18 mouse cellular contexts compared by ENCODE assay signal in the genomic region with DNA sequence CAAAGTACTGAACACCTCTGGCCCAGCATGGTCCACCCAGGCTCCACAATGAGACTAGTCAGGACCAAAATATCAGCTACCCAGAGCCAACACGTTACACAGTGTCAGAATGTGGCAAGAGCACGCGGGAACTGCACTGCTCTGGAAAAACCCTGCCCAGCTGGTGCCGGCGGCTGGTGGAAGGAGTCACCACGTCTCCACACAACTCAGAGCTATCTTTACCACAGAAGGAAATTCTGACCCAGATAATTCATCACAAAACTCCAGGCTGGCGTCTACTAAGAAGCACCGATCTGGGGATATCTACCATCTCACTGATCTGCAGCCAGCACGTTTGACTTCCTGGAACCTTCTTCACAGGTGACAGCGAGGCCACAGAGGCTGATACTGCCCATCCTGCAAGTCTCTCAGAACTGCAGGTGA. TPM values are rescaled to one million over a fixed set of nuclear protein-coding genes. Genes with fewer than 3 reads are reported as not detected.
DNase-seq lines count a peak whose midpoint lies in the region; ATAC-seq and TF ChIP-seq lines count a peak whose summit lies in the region.
"Had no signal": no experiment of that assay in that cellular context is flagged by ENCODE, and none has a peak within 500 bp of the region (broad histone marks: within the 10 kb centered on the region; RNA-seq: fewer than 3 reads in every experiment).

No protein-coding gene starts in this region.

- H3K27ac ChIP-seq in lung, postnatal 0 days (ENCODE audit: low read length), result no peak overlapping the region
- H3K27ac ChIP-seq: embryonic facial prominence, embryonic 13.5 days; forebrain, embryonic 10.5 days; heart, embryonic 15.5 days; hindbrain, embryonic 14.5 days; kidney, embryonic 15.5 days; layer of hippocampus, adult 2 months; macrophage had no signal

- no peak for TF ChIP-seq EP300 in lung, postnatal 0 days (IDR thresholded peaks at IDR 0.05)

- H3K4me1 ChIP-seq in lung, postnatal 0 days (ENCODE audit: insufficient read depth, low read depth, low read length), result peaks cover 5% of the 10 kb centered on the region; the same call in 1 of the 2 replicates

- DNase-seq in layer of hippocampus, adult 9-11 months, result peak; percentile 37
- DNase-seq in layer of hippocampus, adult 8-10 months (ENCODE audit: low spot score in 2 of 2), result no peak
- DNase-seq in 416B (ENCODE audit: low read depth), result peak; percentile 89
- peak; percentile 62 for DNase-seq in CD4-positive helper T cell, adult 2 months (ENCODE audit: low read depth, low spot score)
- no peak for DNase-seq in adrenal gland, postnatal 14 days
- no peak for DNase-seq in lung, postnatal 0 days (ENCODE audit: low spot score)
- DNase-seq: adrenal gland, postnatal 36 days; gastrocnemius, postnatal 10 days; lung, adult 18-20 months; right cerebral cortex, postnatal 25 days had no signal

- ATAC-seq in inflammation-experienced regulatory T-cells, adult 6 months, result peak; percentile 38
- ATAC-seq in lung, postnatal 0 days, result no peak

- H3K9me3 ChIP-seq in lung, postnatal 0 days (ENCODE audit: low read length), result no peaks in the 10 kb centered on the region
- H3K9me3 ChIP-seq: embryonic facial prominence, embryonic 13.5 days; forebrain, embryonic 10.5 days; heart, embryonic 15.5 days; kidney, embryonic 15.5 days had no signal

- no peak for TF ChIP-seq CTCF in lung, postnatal 0 days (IDR thresholded peaks at IDR 0.05)

- 71% methylated on average over 10 of the region's 10 CpGs for WGBS in lung, postnatal 0 days

- H3K27me3 ChIP-seq in lung, postnatal 0 days (replicated peaks; ENCODE audit: insufficient read depth, low read length), result no peaks in the 10 kb centered on the region
- H3K27me3 ChIP-seq: embryonic facial prominence, embryonic 13.5 days; heart, embryonic 15.5 days; kidney, embryonic 15.5 days had no signal

- no peak overlapping the region for H3K4me2 ChIP-seq in lung, postnatal 0 days (replicated peaks; ENCODE audit: low read depth, low read length)
- H3K4me2 ChIP-seq: embryonic facial prominence, embryonic 13.5 days; heart, embryonic 15.5 days; hindbrain, embryonic 14.5 days; kidney, embryonic 15.5 days had no signal

- H3K4me3 ChIP-seq in lung, postnatal 0 days (ENCODE audit: low read depth, low read length), result no peak overlapping the region
- H3K4me3 ChIP-seq: embryonic facial prominence, embryonic 13.5 days; forebrain, embryonic 10.5 days; heart, embryonic 15.5 days; kidney, embryonic 15.5 days; layer of hippocampus, adult 2 months had no signal

- no peak overlapping the region for H3K9ac ChIP-seq in lung, postnatal 0 days (replicated peaks; ENCODE audit: low read depth)
- H3K9ac ChIP-seq: heart, embryonic 15.5 days; hindbrain, embryonic 14.5 days; kidney, embryonic 15.5 days had no signal

- 0 out of 2 replicates have a peak, but pooled peaks cover 5% of the 10 kb centered on the region for H3K36me3 ChIP-seq in lung, postnatal 0 days (ENCODE audit: insufficient read depth, low read length)

RNA-seq across cellular contexts. Expression of gene Slc38a10, which starts 11.8 kb away (rescaled TPM):
- 10 to 100 TPM; 83.1 to 95.2 (median 88.8) TPM for total RNA-seq in layer of hippocampus, adult 8-10 months (2022)
- 10 to 100 TPM; 39.7 to 62.8 (median 44.1) TPM for polyA plus RNA-seq in inflammation-experienced regulatory T-cells, adult 6 months (2017; shearing (Covaris generic))
- total RNA-seq in adrenal gland, postnatal 14 days (2021), result 105 and 115 TPM in 2 replicates
- polyA plus RNA-seq in lung, postnatal 0 days (2015; fragmentation: Nextera tagmentation; extraction: Ambion mirVana), result 66.6 and 69.4 TPM in 2 replicates

RNA-seq across cellular contexts. Expression of gene Ndufaf8, which starts 40.6 kb away (rescaled TPM):
- 10 to 100 TPM; 17.8 to 46.9 (median 30.6) TPM for total RNA-seq in layer of hippocampus, adult 8-10 months (2022)
- 10 to 100 TPM; 88.3 to 98.3 (median 92.6) TPM for polyA plus RNA-seq in inflammation-experienced regulatory T-cells, adult 6 months (2017; shearing (Covaris generic))
- 50.0 and 55.2 TPM in 2 replicates for total RNA-seq in adrenal gland, postnatal 14 days (2021)
- polyA plus RNA-seq in lung, postnatal 0 days (2015; fragmentation: Nextera tagmentation; extraction: Ambion mirVana), result 69.6 and 76.9 TPM in 2 replicates

RNA-seq across cellular contexts. Expression of gene Tepsin, which starts 40.8 kb away (rescaled TPM):
- total RNA-seq in layer of hippocampus, adult 8-10 months (2022), result 10 to 100 TPM; 17.7 to 18.2 (median 18.0) TPM
- 10 to 100 TPM in 1 of 3 experiments, 1 to 10 TPM in 2; 8.1 to 12.5 (median 9.3) TPM for polyA plus RNA-seq in inflammation-experienced regulatory T-cells, adult 6 months (2017; shearing (Covaris generic))
- 10.7 and 13.7 TPM in 2 replicates for total RNA-seq in adrenal gland, postnatal 14 days (2021)
- 8.2 TPM in 2 replicates for polyA plus RNA-seq in lung, postnatal 0 days (2015; fragmentation: Nextera tagmentation; extraction: Ambion mirVana)

RNA-seq across cellular contexts. Expression of gene Cep131, which starts 52.7 kb away (rescaled TPM):
- 10 to 100 TPM; 34.0 to 41.5 (median 35.9) TPM for total RNA-seq in layer of hippocampus, adult 8-10 months (2022)
- polyA plus RNA-seq in inflammation-experienced regulatory T-cells, adult 6 months (2017; shearing (Covaris generic)), result under 1 TPM; 0.28 to 0.48 (median 0.29) TPM
- 67.4 and 80.7 TPM in 2 replicates for total RNA-seq in adrenal gland, postnatal 14 days (2021)
- 7.6 and 9.6 TPM in 2 replicates for polyA plus RNA-seq in lung, postnatal 0 days (2015; fragmentation: Nextera tagmentation; extraction: Ambion mirVana)

Comparison
In these comparisons a context has a peak if more than half of its experiments do, and no peak if none do; other contexts are left out.
1. DNase-seq: peak in layer of hippocampus, adult 9-11 months (single experiment), 416B (single experiment) and CD4-positive helper T cell, adult 2 months (single experiment); none in layer of hippocampus, adult 8-10 months (0 of 2), adrenal gland, postnatal 14 days (single experiment) and lung, postnatal 0 days (single experiment).